Mouse (Mus musculus): ENCODE results near the gene Rfc1.

DNA sequence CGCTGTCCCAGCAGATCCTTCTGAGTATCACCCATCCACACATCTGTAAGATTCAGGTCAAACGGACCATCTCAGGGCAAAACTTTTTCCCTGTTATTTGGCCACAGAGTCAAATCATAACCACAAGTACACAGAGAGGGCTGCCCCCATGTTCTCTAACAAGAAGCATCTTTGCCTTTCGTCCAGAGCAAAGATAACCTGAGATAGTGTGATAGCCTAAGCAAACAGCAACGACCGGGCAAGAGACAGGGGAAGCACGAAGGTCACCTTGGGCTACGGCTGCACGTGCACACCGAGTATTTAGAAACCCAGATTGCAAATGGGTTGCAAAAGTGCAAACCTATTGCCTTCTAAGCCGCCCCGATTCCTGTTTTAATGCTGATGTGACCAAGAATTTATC is 32.4 kb upstream of the Rfc1 start:
- TF ChIP-seq POLR2A (IDR thresholded peaks at IDR 0.05; ENCODE audit: borderline replicate concordance, control insufficient read depth, low read depth, low read length) = no peak
- TF ChIP-seq CTCF (IDR thresholded peaks at IDR 0.05; ENCODE audit: control insufficient read depth, insufficient read depth, low read length) = no peak

Measured in bone marrow, adult 2 months (tissue).